Mouse (Mus musculus) thymus, postnatal 0 days (tissue): Measurements from ENCODE around the gene Vstm5. TPM values are rescaled to one million over a fixed set of nuclear protein-coding genes. Genes with fewer than 3 reads are reported as not detected.
"Not testable (repeated sequence)": the region's sequence is repeated elsewhere in the genome, so short reads cannot be mapped to it uniquely, and the experiment has no call there.

ENCODE experiments used
- DNase-seq: peaks from one replicate; pipeline ENCODE4 v3.0.0-alpha.2; 2015; ENCODE audit warnings: low spot score
- polyA plus RNA-seq: library from polyadenylated mRNA; unstranded; fragments of >200 nt; fragmentation: Nextera tagmentation; extraction: Ambion mirVana; gene quantifications from 2 replicates; pipeline ENCODE4 v1.2.1, GENCODE M21; 2015

Vstm5 gene
- 0.60 and 0.65 TPM in 2 replicates for polyA plus RNA-seq

GRCm38 (mm10) chr9:15239042-15239925, at the start of gene Vstm5:
TSS of gene Vstm5 (plus strand) at chr9:15239045.
- DNase-seq = no peak

- DNase-seq = not testable (repeated sequence)
Observed at GRCm38 (mm10) chr9:15194806-15195205, 44.0 kb upstream of the Vstm5 start.

DNA sequence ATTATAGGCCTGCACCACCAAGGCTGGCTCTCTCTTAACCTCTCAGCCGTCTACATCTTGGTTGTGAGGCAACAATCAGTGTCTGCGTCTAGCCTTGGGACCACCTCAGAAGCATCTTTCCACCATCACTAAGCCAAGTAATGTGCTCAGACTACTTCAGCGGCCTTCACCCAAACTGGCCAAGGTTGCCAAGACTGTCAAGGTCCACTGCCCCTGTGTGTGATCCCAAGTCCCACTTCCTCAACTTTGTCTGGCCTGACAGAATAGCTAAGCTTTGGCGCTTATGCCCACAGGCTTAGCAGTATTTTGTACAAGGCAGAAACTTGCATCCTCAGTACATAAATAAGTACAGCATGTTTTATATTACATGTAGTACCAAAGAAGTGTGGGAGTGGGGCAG, 32.2 kb upstream of the Vstm5 start:
- DNase-seq = no peak

GRCm38 (mm10) chr9:15209320-15209719, 29.5 kb upstream of the Vstm5 start:
- DNase-seq = peak; percentile 13

GRCm38 (mm10) chr9:15211876-15212275, 27.0 kb upstream of the Vstm5 start:
- no peak for DNase-seq

DNA sequence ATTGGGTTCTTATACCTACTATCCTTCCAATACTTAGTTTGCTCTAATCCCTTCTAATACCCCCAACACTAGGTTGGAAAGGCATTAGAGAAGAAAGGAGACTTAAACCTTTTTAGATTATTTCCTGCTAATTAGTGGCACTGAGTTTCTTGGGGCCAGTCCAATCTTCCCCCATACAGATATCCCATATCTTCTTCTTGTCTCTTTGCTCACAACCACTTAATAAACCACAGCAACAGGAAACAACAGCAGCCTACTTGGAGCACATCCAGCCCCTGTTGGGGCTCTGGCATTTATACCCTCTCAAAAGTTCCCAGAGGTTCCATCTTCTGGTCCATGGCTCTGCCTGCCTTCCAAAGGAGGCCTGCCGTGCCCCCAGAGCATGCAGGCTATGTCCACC, 25.1 kb upstream of the Vstm5 start:
- no peak for DNase-seq

DNA sequence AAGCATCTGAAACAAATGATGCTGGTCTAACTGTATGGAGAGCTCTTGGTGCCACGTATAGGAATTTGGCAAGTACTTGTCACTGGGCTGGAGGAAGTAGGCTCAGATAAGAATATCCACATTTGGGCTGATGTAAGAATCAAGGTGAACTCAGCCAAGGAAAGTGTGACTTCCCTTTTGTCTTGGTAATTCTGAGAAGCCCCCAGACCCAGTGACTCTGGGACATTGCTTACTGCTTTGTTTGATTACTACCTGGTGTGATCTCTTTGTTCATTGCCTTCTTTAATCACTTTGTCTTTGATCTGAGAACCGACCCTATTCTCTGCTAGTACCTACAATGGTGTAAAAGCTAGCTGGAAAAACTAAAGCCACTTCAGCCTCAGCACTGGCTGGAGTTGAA, 13.9 kb upstream of the Vstm5 start:
- no peak for DNase-seq

DNA sequence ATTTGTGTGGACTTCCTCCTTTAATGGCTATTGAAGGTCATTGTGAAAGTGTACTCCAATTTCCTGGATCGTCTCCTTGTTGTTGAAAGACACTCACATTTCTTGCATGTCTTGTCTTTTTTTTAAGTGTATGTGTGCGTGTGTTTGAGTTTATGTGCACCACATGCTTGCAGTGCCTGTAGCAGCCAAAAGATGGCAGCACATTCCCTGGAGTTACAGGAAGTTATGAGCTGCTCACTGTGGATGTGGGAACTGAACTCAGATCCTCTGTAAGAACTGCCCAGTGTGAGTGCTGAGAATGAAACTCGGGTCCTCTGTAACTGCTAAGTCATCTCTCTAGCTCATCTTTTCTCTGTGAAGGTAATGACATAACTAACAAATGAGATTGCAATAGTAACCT, 6.4 kb upstream of the Vstm5 start:
- DNase-seq = no peak

DNA sequence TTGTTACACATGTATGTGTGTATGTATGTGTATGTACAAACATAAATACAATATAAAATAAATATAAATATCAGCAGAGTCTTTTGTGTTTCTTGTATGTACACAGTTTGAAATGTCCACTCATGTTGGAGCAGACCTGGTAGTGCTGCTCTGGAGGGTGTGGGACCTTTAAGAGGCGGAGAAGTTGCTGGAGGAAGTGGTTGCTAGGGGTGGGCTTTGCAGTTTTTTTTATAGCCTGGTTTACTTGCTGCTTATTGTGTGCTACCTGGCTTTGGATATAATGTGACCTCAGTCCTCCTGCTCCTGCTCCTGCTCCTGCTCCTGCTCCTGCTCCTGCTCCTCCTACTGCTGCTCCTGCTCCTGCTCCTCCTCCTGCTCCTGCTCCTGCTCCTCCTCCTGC, 5.2 kb upstream of the Vstm5 start:
- no peak for DNase-seq

GRCm38 (mm10) chr9:15235986-15236385, 2.9 kb upstream of the Vstm5 start:
- DNase-seq = no peak

DNA sequence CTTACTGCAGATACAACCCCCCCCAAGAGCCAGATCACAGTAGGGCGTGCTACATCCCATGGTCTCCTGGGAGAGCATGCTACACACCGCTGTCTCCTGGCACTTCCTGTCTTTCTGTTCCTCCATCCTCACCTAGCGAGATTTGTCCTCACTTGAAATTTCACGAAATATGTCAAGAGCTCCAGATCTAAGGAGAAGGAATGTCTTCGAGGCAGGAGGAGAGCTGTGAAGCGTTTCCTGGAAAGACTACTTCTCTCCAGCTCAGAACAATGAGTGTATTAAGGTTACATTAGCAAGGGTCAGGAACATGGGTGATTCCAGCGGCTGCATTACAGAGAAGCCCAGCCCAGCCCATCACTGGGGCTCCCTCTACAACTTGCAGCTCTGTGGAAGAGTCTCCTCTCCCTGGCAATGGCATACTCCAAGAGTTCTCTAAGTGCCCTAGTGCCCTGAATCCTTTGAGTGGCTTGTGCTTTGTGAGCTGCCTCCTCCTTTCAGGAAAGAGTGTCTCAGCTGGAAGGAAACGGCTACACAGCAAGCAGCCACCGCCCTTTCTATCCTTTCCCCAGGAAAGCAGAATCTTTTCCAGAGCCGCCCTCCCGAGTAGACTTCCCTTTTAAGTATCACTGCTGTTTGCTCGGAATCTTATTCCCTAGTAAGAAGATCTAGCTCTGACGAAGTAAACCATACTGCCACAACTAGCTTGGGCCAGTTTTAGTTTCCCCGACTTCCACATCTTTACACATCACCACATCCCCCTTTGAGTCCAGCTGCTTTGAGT, 1.1 kb upstream of the Vstm5 start:
- no peak for DNase-seq

DNA sequence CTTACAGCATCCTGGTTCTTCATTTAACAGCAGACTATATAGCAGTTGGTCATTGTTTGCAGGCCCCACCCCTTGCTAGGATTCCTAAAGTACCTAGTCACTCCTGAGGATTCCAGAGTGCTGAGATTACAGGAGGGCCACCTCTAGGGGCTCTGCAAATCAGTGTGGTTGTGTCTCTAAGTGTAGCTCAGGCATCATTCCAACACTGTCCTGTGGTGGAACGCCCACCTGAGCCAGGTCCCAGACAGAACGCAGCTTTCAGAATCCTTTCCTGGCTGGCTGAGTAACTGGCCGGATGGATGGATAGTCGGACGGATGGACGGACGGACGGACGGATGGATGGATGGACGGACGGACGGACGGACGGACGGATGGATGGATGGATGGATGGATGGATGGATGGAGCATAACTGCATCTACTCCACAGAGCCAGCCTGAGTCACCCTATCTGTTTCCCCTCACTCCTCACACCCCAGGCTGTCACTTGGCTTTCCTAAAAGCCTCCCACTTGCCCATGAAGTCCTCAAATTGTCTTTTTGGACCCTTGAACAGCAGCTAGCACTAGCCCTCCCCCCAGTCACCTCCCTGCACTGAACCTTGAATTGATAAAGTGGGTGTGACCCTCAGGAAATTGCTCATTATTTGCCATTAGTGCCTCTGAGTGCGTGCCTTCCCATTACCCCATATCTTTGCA, 401 bp upstream of the Vstm5 start:
- no peak for DNase-seq

DNA sequence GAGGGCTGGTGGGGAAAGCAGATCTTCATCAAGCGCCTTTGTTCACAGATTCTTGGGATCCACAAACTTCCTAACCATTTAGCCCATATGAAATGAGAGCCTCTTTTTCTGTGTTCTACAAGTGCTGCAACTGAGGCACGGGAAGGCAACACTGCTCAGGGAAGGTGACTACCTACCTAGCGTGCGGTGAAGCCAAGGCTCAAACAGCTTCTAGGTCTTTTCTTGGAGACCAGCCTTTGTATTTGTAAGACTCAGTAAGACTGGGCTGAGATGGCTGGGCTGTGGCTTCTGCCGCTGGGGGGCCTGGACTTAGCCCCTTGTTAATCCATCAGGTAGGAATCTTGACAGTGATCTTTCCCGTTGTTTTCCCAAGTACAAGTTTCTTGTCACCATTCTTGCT, 1.2 kb downstream of the Vstm5 start:
- DNase-seq = no peak

GRCm38 (mm10) chr9:15240863-15241595, 2.2 kb downstream of the Vstm5 start:
- DNase-seq = no peak

- DNase-seq = peak; percentile 53
Observed at GRCm38 (mm10) chr9:15241596-15241939, 2.7 kb downstream of the Vstm5 start.

DNA sequence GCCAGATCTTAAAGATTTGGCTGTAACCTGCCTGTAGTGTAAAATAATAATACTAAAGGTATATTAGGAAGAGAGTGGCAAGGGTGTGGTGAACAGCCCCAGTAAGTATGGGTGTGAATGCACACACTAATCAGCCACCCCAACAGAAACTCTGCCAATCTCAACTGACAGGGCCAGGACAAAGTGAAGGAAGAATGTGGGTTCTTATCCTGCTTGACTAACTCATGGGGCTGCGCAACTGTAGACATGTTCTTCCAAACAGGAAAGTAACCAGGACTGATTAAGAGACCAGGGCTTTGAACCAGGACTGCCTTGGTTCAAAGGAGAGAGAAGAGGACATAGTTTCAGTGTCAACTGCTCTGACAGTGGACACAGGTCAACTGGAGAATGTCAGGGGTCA, 3.3 kb downstream of the Vstm5 start:
- no peak for DNase-seq

GRCm38 (mm10) chr9:15245319-15246075, 6.7 kb downstream of the Vstm5 start:
- DNase-seq = no peak

DNA sequence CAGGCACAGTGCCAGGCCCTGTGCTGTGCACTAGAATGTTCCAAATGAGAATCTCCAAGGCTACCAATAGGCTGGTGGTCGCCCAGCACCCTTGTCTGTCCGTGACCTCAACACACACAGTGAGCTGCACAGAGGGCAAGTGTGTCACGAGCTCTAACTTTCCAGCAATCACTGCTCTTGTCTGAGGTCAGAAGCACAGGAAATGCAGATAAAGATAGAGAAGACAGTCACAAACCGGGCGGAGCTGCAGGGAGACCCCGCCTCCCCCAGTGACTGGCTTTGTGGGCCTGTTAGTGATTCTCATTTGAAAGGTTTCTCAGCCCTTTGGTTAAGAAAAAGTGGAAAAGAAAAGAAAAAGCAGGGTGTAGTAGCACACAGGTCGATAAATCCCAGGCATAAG, 11.5 kb downstream of the Vstm5 start:
- no peak for DNase-seq

GRCm38 (mm10) chr9:15252196-15252595, 13.4 kb downstream of the Vstm5 start:
- DNase-seq = no peak

- no peak for DNase-seq
Observed at GRCm38 (mm10) chr9:15254501-15254900, 15.7 kb downstream of the Vstm5 start.

DNA sequence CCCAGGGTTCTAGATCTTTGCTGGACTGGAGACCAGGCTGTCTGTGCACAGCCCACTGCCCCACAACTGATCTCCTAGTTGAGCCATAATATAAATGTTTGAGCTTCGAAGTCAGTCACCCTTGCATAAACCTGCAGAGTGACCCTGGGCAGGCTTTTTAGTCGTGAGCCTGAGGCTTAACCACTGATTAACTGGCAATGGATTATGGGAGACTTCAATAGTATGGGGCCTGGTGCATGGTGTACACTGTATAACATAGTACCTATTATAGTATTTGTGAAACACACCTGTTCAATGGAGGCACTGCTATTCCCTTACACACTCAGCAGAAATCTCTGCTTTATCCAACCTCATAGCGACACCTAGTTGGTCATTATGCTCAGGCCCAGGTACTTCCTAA, 17.4 kb downstream of the Vstm5 start:
- DNase-seq = no peak
